20 mouse cellular contexts compared by ENCODE assay signal in the genomic region with DNA sequence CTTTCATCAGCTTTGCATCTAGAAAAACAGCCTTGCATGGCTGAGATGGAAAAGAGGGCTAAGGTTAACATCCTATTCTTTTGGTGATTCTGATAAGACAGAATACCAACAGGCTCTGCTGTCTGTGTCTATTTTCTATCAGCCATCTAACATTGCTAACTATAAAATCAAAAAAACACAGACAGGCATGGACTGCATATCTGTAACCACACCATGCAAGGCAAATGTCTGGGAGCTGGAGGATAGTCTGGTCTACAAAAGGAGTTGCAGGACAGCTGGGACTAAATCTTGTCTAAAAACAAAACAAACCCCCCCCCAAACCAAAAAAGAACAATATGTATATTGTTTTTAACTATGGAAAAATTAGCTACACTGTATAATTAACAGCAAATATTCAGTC.
"Had no signal": no experiment of that assay in that cellular context is flagged by ENCODE, and none has a peak within 500 bp of the region (broad histone marks: within the 10 kb centered on the region; RNA-seq: fewer than 3 reads in every experiment).

No protein-coding gene starts in this region.

- H3K4me2 ChIP-seq: lung, embryonic 14.5 days; midbrain, embryonic 12.5 days; neural tube, embryonic 13.5 days; neural tube, embryonic 15.5 days had no signal

- H3K4me1 ChIP-seq: midbrain, embryonic 10.5 days; midbrain, embryonic 12.5 days; neural tube, embryonic 13.5 days; neural tube, embryonic 15.5 days had no signal

- DNase-seq: lung, adult 18-20 months; lung, embryonic 14.5 days; lung, postnatal 10 days; lung, postnatal 4 days; midbrain, embryonic 14.5 days; retina, postnatal 1 day; right cerebral cortex, adult 18-20 months; right cerebral cortex, postnatal 25 days; right cerebral cortex, postnatal 4 days; spleen, adult 18-20 months; thymus, adult 18-20 months; thymus, postnatal 14 days; thymus, postnatal 36 days had no signal

- H3K4me3 ChIP-seq: megakaryocyte, embryonic 14.5 days; midbrain, embryonic 10.5 days; midbrain, embryonic 12.5 days; myocyte; neural tube, embryonic 13.5 days; neural tube, embryonic 15.5 days had no signal

- H3K27me3 ChIP-seq: megakaryocyte, embryonic 14.5 days; midbrain, embryonic 12.5 days; neural tube, embryonic 13.5 days; neural tube, embryonic 15.5 days had no signal

- H3K9ac ChIP-seq: lung, embryonic 14.5 days; midbrain, embryonic 12.5 days; neural tube, embryonic 13.5 days; neural tube, embryonic 15.5 days had no signal

- H3K27ac ChIP-seq: midbrain, embryonic 10.5 days; midbrain, embryonic 12.5 days; neural tube, embryonic 13.5 days; neural tube, embryonic 15.5 days had no signal

- ATAC-seq: midbrain, embryonic 16.5 days had no signal

- H3K9me3 ChIP-seq: megakaryocyte, embryonic 14.5 days; midbrain, embryonic 10.5 days; midbrain, embryonic 12.5 days; neural tube, embryonic 13.5 days; neural tube, embryonic 15.5 days had no signal
